Mouse (Mus musculus): ENCODE results near the gene Smc3. TPM values are rescaled to one million over a fixed set of nuclear protein-coding genes. Genes with fewer than 3 reads are reported as not detected.

Gene Smc3
- total and polyA plus RNA-seq, 3 experiments, result 45.7 to 76.3 (median 56.0) TPM

DNA sequence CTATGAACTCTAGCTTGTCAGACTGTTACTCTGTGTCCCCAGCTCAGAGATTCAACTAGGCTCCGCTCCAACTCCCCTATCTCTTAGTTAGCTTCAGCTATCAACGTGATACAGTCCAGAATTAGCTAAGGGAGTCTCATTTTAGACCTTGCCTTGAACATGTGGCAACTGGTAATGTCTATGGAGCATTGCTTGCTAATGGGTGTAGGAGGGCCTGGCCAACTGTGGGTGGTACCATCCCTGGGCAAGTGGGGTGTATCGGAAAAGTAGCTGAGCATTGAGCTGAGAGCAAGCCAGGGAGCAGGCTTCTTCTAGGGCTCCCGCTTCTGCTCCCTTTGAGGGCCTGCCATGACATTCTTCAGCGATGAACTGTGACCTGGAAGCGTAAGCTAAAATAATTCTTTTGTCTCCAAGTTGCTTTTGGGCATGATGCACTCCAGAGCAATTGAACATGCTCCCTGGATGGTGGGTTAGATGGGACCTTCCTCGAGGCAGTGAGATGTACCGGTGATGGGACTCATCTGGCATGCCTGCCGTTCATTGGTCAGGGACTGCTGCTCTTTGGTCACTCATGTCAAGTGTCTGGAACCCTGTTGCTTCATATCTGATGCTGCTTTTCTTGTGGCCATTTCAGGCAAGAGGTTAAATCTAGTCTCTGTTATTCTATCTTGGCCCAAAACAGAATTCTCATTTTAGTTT, 60.7 kb downstream of the Smc3 start:
- in situ Hi-C loops (cut with MboI; ENCODE audit: low pct_ligation_motif_present, low pct_unique_long_range_greater_than_20kb, low sequenced_read_pairs) (no loop called here), dilution Hi-C loops (cut with MboI; ENCODE audit: extremely low pct_ligation_motif_present, extremely low pct_unique_long_range_greater_than_20kb, low sequenced_read_pairs) (no loop called here)
- H3K4me1 ChIP-seq (ENCODE audit: control insufficient read depth in 1 of 2, insufficient read depth in 2 of 2), result no peaks in the 10 kb centered on the region
- H3K4me2 ChIP-seq (ENCODE audit: insufficient read depth, low read depth, poor library complexity, severe bottlenecking), result no peak overlapping the region
- no peak overlapping the region for H3K4me3 ChIP-seq (replicated peaks in 1 of 3; ENCODE audit: low read depth in 2 of 3, low read length in 2 of 3, poor library complexity in 1 of 3)
- no peaks in the 10 kb centered on the region for H3K36me3 ChIP-seq (replicated peaks in 1 of 2; ENCODE audit: control insufficient read depth in 1 of 2, insufficient read depth in 1 of 2, low read length in 1 of 2)
- no peaks in the 10 kb centered on the region for H3K27me3 ChIP-seq (replicated peaks)
- TF ChIP-seq KAT2A (IDR thresholded peaks at IDR 0.05; ENCODE audit: insufficient replicate concordance, low read length) (no peak), HCFC1 (IDR thresholded peaks at IDR 0.05; ENCODE audit: low read depth, low read length) (no peak), POLR2A (IDR thresholded peaks at IDR 0.05; ENCODE audit: low read depth, low read length) (no peak), SIN3A (IDR thresholded peaks at IDR 0.05; ENCODE audit: low read length) (no peak), USF1 (IDR thresholded peaks at IDR 0.05; ENCODE audit: low read depth, low read length) (no peak), POLR2AphosphoS2 (IDR thresholded peaks at IDR 0.05; ENCODE audit: low read depth, low read length) (no peak), MXI1 (IDR thresholded peaks at IDR 0.05; ENCODE audit: low read depth, low read length) (no peak), SMC3 (IDR thresholded peaks at IDR 0.05; ENCODE audit: low read depth, low read length) (no peak), TBP (conservative IDR thresholded peaks at IDR 0.05; ENCODE audit: low read depth, low read length) (no peak), BHLHE40 (IDR thresholded peaks at IDR 0.05; ENCODE audit: low read depth, low read length) (no peak), MAX (IDR thresholded peaks at IDR 0.05; ENCODE audit: low read length) (no peak), IRF4 (IDR thresholded peaks at IDR 0.05; ENCODE audit: low read depth, low read length) (no peak)
- H3K9ac ChIP-seq (ENCODE audit: insufficient read depth, low read depth), result no peak overlapping the region
- no peaks in the 10 kb centered on the region for H3K79me2 ChIP-seq (replicated peaks; ENCODE audit: control insufficient read depth, extremely low read depth, insufficient read depth, poor library complexity, severe bottlenecking)
- no peak overlapping the region for H3K27ac ChIP-seq (ENCODE audit: insufficient read depth, low read depth)
- H3K9me3 ChIP-seq (replicated peaks; ENCODE audit: low read length), result no peaks in the 10 kb centered on the region
- DNase-seq (ENCODE audit: extremely low read depth), result no peak

DNA sequence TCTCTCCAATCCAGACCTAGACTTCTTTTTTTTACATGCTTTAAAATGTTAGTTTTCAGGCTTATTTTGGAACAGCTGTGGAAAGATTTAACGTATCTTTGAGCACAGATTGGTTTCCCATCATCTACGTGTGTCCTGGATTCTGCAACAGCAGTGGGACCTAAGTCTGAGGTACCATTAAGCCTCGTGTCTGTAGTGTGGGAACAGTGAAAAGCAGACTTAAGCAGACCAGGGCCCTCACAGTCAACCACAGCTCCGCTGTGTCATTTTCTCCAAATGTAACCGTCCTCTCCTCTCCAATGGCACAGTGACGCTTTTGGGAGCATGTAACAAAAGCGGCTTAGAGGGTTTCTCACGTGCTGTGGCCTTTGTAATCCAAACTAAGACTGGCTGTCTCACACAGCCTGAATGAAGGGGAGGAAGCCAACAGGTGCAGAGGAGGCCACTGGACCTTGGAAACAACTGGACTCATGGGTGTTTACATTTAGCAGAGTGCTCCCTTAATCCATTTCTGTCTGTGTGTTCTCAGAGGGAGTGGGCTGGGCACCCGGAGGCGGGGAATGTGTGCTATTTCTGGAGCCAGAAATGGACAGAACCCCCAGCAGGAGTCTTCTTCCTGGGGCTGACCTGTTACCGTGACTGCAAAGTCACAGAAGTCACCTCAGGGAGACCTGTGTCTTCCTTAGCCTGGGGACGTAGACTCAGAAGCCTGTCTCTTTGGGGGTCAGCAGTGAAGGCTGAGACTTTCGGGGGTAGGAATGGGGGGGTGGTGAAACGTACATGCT, 61.9 kb downstream of the Smc3 start:
- Histone ChIP-seq H3K27ac (ENCODE audit: insufficient read depth, low read depth) (no peak overlapping the region), H3K27me3 (replicated peaks) (no peaks in the 10 kb centered on the region), H3K79me2 (replicated peaks; ENCODE audit: control insufficient read depth, extremely low read depth, insufficient read depth, poor library complexity, severe bottlenecking) (no peaks in the 10 kb centered on the region), H3K9me3 (replicated peaks; ENCODE audit: low read length) (no peaks in the 10 kb centered on the region), H3K36me3 (replicated peaks in 1 of 2; ENCODE audit: control insufficient read depth in 1 of 2, insufficient read depth in 1 of 2, low read length in 1 of 2) (no peaks in the 10 kb centered on the region), H3K4me3 (replicated peaks in 1 of 3; ENCODE audit: low read depth in 2 of 3, low read length in 2 of 3, poor library complexity in 1 of 3) (no peak overlapping the region), H3K4me1 (ENCODE audit: control insufficient read depth in 1 of 2, insufficient read depth in 2 of 2) (no peaks in the 10 kb centered on the region), H3K9ac (ENCODE audit: insufficient read depth, low read depth) (no peak overlapping the region), H3K4me2 (ENCODE audit: insufficient read depth, low read depth, poor library complexity, severe bottlenecking) (no peak overlapping the region)
- in situ Hi-C loops (cut with MboI; ENCODE audit: low pct_ligation_motif_present, low pct_unique_long_range_greater_than_20kb, low sequenced_read_pairs), result no loop called here
- dilution Hi-C loops (cut with MboI; ENCODE audit: extremely low pct_ligation_motif_present, extremely low pct_unique_long_range_greater_than_20kb, low sequenced_read_pairs), result no loop called here
- no peak for TF ChIP-seq KAT2A (IDR thresholded peaks at IDR 0.05; ENCODE audit: insufficient replicate concordance, low read length)
- no peak for TF ChIP-seq USF1 (IDR thresholded peaks at IDR 0.05; ENCODE audit: low read depth, low read length)
- TF ChIP-seq ELF1 (IDR thresholded peaks at IDR 0.05; ENCODE audit: low read depth, low read length), result no peak
- DNase-seq (ENCODE audit: extremely low read depth), result no peak

Measured in CH12.LX (cell line).